Mouse (Mus musculus) MEL (cell line): ENCODE data around the gene Tatdn3.

Experiments used
- MEF2A ChIP-seq: IDR thresholded peaks from 2 replicates; pipeline ENCODE4 v1.6.1; 2014; ENCODE audit warnings: low read depth, mild to moderate bottlenecking, inconsistent platforms, low read length, improper control_type of control experiment; ENCODE audit not compliant: poor library complexity, insufficient replicate concordance, severe bottlenecking; ENCODE audit errors: extremely low read depth
- POLR2A ChIP-seq, 2 experiments: IDR thresholded peaks; 2 replicates each; pipeline ENCODE4 v1.6.1; 2011 to 2012; ENCODE audit warnings: low read length in 2 of 2, mild to moderate bottlenecking in 2 of 2, control low read depth in 1 of 2, improper control_type of control experiment in 1 of 2, low read depth in 1 of 2, moderate library complexity in 1 of 2; ENCODE audit not compliant: control insufficient read depth in 1 of 2, insufficient read depth in 1 of 2, poor library complexity in 1 of 2
- SIN3A ChIP-seq: IDR thresholded peaks from 2 replicates; pipeline ENCODE4 v1.6.1; 2012; ENCODE audit warnings: low read length, improper control_type of control experiment, inconsistent platforms

DNA sequence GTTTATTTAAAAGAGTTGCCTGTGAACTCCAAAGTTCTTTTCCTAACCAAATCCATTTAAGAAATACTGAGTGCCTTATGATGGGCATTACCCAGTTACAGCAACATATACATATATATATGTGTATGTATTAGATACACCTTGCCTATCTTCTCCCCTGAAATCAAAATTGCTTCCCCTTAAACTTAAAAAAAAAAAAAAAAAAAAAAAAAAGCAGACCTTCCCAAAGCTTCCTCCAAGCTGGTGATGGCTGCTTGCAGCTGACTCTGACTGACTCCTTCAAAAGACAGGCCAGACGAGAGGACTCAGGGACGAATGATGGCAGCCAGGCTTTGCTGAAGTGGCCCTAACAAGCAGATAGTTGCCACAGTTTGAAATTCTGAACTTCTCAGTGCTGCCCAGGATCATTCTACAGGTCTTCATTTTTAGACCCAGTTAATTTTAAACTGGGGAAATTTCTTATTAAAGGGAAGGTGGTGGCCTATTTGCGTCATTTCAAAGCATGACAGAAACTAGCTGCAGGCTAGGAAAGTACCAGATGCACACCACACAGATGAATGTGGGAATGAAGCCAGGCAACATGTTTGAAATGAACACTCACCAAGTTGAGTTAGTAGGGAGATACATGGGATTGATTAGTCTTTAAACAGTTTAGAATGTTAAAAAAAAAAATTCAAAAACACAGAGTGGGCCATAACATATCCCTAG lies 42.4 kb downstream of the Tatdn3 start:
- TF ChIP-seq SIN3A (no peak), POLR2A (IDR thresholded peaks at IDR 0.05; ENCODE audit: control insufficient read depth in 1 of 2, insufficient read depth in 1 of 2, low read depth in 1 of 2, low read length in 2 of 2, poor library complexity in 1 of 2) (no peak), MEF2A (no peak)
